ENCODE assay signal across 26 mouse cellular contexts in genomic region chr9:99306226-99306625, GRCm38 (mm10). TPM values are rescaled to one million over a fixed set of nuclear protein-coding genes. Genes with fewer than 3 reads are reported as not detected.
DNase-seq lines count a peak whose midpoint lies in the region; TF ChIP-seq lines count a peak whose summit lies in the region.
"Had no signal": no experiment of that assay in that cellular context is flagged by ENCODE, and none has a peak within 500 bp of the region (broad histone marks: within the 10 kb centered on the region; RNA-seq: fewer than 3 reads in every experiment).

No protein-coding gene starts in this region.

- H3K27ac ChIP-seq in heart, embryonic 10.5 days: no peak overlapping the region
- H3K27ac ChIP-seq: embryonic facial prominence, embryonic 10.5 days; embryonic facial prominence, embryonic 13.5 days; forebrain, embryonic 12.5 days; forebrain, embryonic 15.5 days; heart, embryonic 13.5 days; hindbrain, embryonic 14.5 days; hindbrain, postnatal 0 days had no signal

- TF ChIP-seq POLR2A in lung, adult 2 months (IDR thresholded peaks at IDR 0.05; ENCODE audit: borderline replicate concordance, extremely low read depth, low read depth, low read length): no peak

- H3K27me3 ChIP-seq in heart, embryonic 10.5 days (ENCODE audit: insufficient read depth, poor library complexity, severe bottlenecking): no peaks in the 10 kb centered on the region
- H3K27me3 ChIP-seq: embryonic facial prominence, embryonic 13.5 days; forebrain, embryonic 12.5 days; forebrain, embryonic 15.5 days; heart, embryonic 13.5 days had no signal

- 77% methylated on average over 6 of the region's 6 CpGs for WGBS in heart, embryonic 10.5 days
- 69% methylated on average over 6 of the region's 6 CpGs for WGBS in lung, adult 2 months

- H3K4me1 ChIP-seq in heart, embryonic 10.5 days: no peaks in the 10 kb centered on the region
- H3K4me1 ChIP-seq in lung, adult 2 months (ENCODE audit: control insufficient read depth, insufficient read depth, low read length): no peaks in the 10 kb centered on the region; the same call in 1 of the 2 replicates
- H3K4me1 ChIP-seq: embryonic facial prominence, embryonic 10.5 days; embryonic facial prominence, embryonic 13.5 days; forebrain, embryonic 12.5 days; forebrain, embryonic 15.5 days; heart, embryonic 13.5 days had no signal

- no peak for TF ChIP-seq CTCF in lung, adult 2 months (IDR thresholded peaks at IDR 0.05; ENCODE audit: insufficient read depth, low read length)

- peaks cover 23% of the 10 kb centered on the region for H3K36me3 ChIP-seq in heart, embryonic 10.5 days

- peak; percentile 53 for DNase-seq in heart, adult 11 months
- DNase-seq in heart, embryonic 10.5 days (ENCODE audit: low spot score): no peak
- DNase-seq in lung, adult 2 months: peak; percentile 26
- DNase-seq in lung, postnatal 25 days (ENCODE audit: low spot score): peak; percentile 48
- no peak for DNase-seq in gastrocnemius, adult 8-10 months (ENCODE audit: low spot score in 2 of 2)
- DNase-seq in layer of hippocampus, adult 11-12 months (ENCODE audit: low spot score): no peak
- DNase-seq: adrenal gland, adult 8-10 months; adrenal gland, postnatal 25 days; cerebellum, adult 11-12 months; cerebellum, adult 8-10 months; cerebellum, postnatal 10 days; cerebellum, postnatal 36 days; embryo, embryonic 11 days; gastrocnemius, postnatal 10 days; gastrocnemius, postnatal 36 days; heart, adult 18-20 months; heart, postnatal 14 days; heart, postnatal 4 days had no signal

- H3K9me3 ChIP-seq in heart, embryonic 10.5 days: no peaks in the 10 kb centered on the region
- H3K9me3 ChIP-seq: embryonic facial prominence, embryonic 10.5 days; embryonic facial prominence, embryonic 13.5 days; forebrain, embryonic 12.5 days; forebrain, embryonic 15.5 days; heart, embryonic 13.5 days had no signal

- no peak overlapping the region for H3K4me3 ChIP-seq in heart, embryonic 10.5 days
- H3K4me3 ChIP-seq in lung, adult 2 months (replicated peaks; ENCODE audit: extremely low read depth, low read depth, low read length): no peak overlapping the region
- H3K4me3 ChIP-seq: embryonic facial prominence, embryonic 10.5 days; embryonic facial prominence, embryonic 13.5 days; erythroblast, embryonic 14.5 days; forebrain, embryonic 12.5 days; forebrain, embryonic 15.5 days; heart, embryonic 13.5 days had no signal

RNA-seq across cellular contexts. Expression of gene Esyt3, which starts 52.1 kb away (rescaled TPM):
- 0.11 and 0.23 TPM in 2 replicates for polyA plus RNA-seq in heart, embryonic 10.5 days (2016; fragmentation: Nextera tagmentation; extraction: Ambion mirVana)
- polyA plus RNA-seq in lung, adult 2 months (2012; rRNA removed): 6.0 and 11.0 TPM in 2 replicates
- not detected for total RNA-seq in gastrocnemius, adult 8-10 months (2022)
- total RNA-seq: gastrocnemius, postnatal 36 days had no signal
- polyA plus RNA-seq: erythroblast, embryonic 14.5 days had no signal

Comparison
In these comparisons a context has a peak if more than half of its experiments do, and no peak if none do; other contexts are left out.
1. DNase-seq: peak in heart, adult 11 months (single experiment), lung, adult 2 months (single experiment) and lung, postnatal 25 days (single experiment); none in heart, embryonic 10.5 days (single experiment), gastrocnemius, adult 8-10 months (0 of 2) and layer of hippocampus, adult 11-12 months (single experiment).